Mouse (Mus musculus): ENCODE data around the gene Snrpa. TPM values are rescaled to one million over a fixed set of nuclear protein-coding genes. Genes with fewer than 3 reads are reported as not detected.

The Snrpa gene
- 3.3 TPM for polyA plus RNA-seq (2014; fragmentation: Illumina TruSeq; extraction: RNeasy Lipid Tissue Mini Kit (QIAGEN cat#74804); ENCODE audit: low read depth, low replicate concordance)

GRCm38 (mm10) chr7:27195681-27196611, at the start of gene Snrpa, which contains the start of gene BC024978:
TSS of gene Snrpa (minus strand) at chr7:27196271.
TSS of gene BC024978 (plus strand) at chr7:27195781.

GRCm38 (mm10) chr7:27232781-27233281, 36.8 kb upstream of the Snrpa start, which contains the start of gene Coq8b:
TSS of gene Coq8b (plus strand) at chr7:27233023.

GRCm38 (mm10) chr7:27228281-27228821, 32.3 kb upstream of the Snrpa start, which contains the start of gene Itpkc:
TSS of gene Itpkc (minus strand) at chr7:27228661.

GRCm38 (mm10) chr7:27180837-27181695, 15.0 kb downstream of the Snrpa start, which contains the start of the genes Gm21983 and Mia:
TSS of gene Gm21983 (minus strand) at chr7:27181086.
TSS of gene Mia (minus strand) at chr7:27181157.

GRCm38 (mm10) chr7:27178324-27179216, 17.5 kb downstream of the Snrpa start, which contains the start of gene Rab4b:
TSS of gene Rab4b (minus strand) at chr7:27178896.

GRCm38 (mm10) chr7:27166614-27167474, 29.2 kb downstream of the Snrpa start, which contains the start of gene Egln2:
TSS of gene Egln2 (minus strand) at chr7:27166802.

GRCm38 (mm10) chr7:27153205-27153764, 42.8 kb downstream of the Snrpa start, which contains the start of gene Cyp2t4:
TSS of gene Cyp2t4 (plus strand) at chr7:27153714.

Other genes with a start within 250 kb of the Snrpa start
- gene Cyp2a12, start 167.2 kb downstream of the Snrpa start, polyA plus RNA-seq (2014; fragmentation: Illumina TruSeq; extraction: RNeasy Lipid Tissue Mini Kit (QIAGEN cat#74804); ENCODE audit: low read depth, low replicate concordance), result not detected
- 0.32 TPM for gene Cyp2f2, start 76.4 kb downstream of the Snrpa start, polyA plus RNA-seq (2014; fragmentation: Illumina TruSeq; extraction: RNeasy Lipid Tissue Mini Kit (QIAGEN cat#74804); ENCODE audit: low read depth, low replicate concordance)
- not detected for gene Cyp2t4, start 42.6 kb downstream of the Snrpa start, polyA plus RNA-seq (2014; fragmentation: Illumina TruSeq; extraction: RNeasy Lipid Tissue Mini Kit (QIAGEN cat#74804); ENCODE audit: low read depth, low replicate concordance)
- 1.0 TPM for gene Egln2, start 29.5 kb downstream of the Snrpa start, polyA plus RNA-seq (2014; fragmentation: Illumina TruSeq; extraction: RNeasy Lipid Tissue Mini Kit (QIAGEN cat#74804); ENCODE audit: low read depth, low replicate concordance)
- gene Rab4b, start 17.4 kb downstream of the Snrpa start, polyA plus RNA-seq (2014; fragmentation: Illumina TruSeq; extraction: RNeasy Lipid Tissue Mini Kit (QIAGEN cat#74804); ENCODE audit: low read depth, low replicate concordance), result 1.8 TPM
- gene Gm21983, start 15.2 kb downstream of the Snrpa start, polyA plus RNA-seq (2014; fragmentation: Illumina TruSeq; extraction: RNeasy Lipid Tissue Mini Kit (QIAGEN cat#74804); ENCODE audit: low read depth, low replicate concordance), result not detected
- not detected for gene Mia, start 15.1 kb downstream of the Snrpa start, polyA plus RNA-seq (2014; fragmentation: Illumina TruSeq; extraction: RNeasy Lipid Tissue Mini Kit (QIAGEN cat#74804); ENCODE audit: low read depth, low replicate concordance)
- 4.5 TPM for gene BC024978, start 490 bp downstream of the Snrpa start, polyA plus RNA-seq (2014; fragmentation: Illumina TruSeq; extraction: RNeasy Lipid Tissue Mini Kit (QIAGEN cat#74804); ENCODE audit: low read depth, low replicate concordance)
- gene Itpkc, start 32.4 kb upstream of the Snrpa start, polyA plus RNA-seq (2014; fragmentation: Illumina TruSeq; extraction: RNeasy Lipid Tissue Mini Kit (QIAGEN cat#74804); ENCODE audit: low read depth, low replicate concordance), result 0.40 TPM
- gene Coq8b, start 36.8 kb upstream of the Snrpa start, polyA plus RNA-seq (2014; fragmentation: Illumina TruSeq; extraction: RNeasy Lipid Tissue Mini Kit (QIAGEN cat#74804); ENCODE audit: low read depth, low replicate concordance), result 1.4 TPM
- 0.08 TPM for gene Numbl, start 62.2 kb upstream of the Snrpa start, polyA plus RNA-seq (2014; fragmentation: Illumina TruSeq; extraction: RNeasy Lipid Tissue Mini Kit (QIAGEN cat#74804); ENCODE audit: low read depth, low replicate concordance)
- gene Ltbp4, start 141.4 kb upstream of the Snrpa start, polyA plus RNA-seq (2014; fragmentation: Illumina TruSeq; extraction: RNeasy Lipid Tissue Mini Kit (QIAGEN cat#74804); ENCODE audit: low read depth, low replicate concordance), result not detected
- gene Shkbp1, start 159.7 kb upstream of the Snrpa start, polyA plus RNA-seq (2014; fragmentation: Illumina TruSeq; extraction: RNeasy Lipid Tissue Mini Kit (QIAGEN cat#74804); ENCODE audit: low read depth, low replicate concordance), result 0.57 TPM
- not detected for gene Gm20479, start 161.1 kb upstream of the Snrpa start, polyA plus RNA-seq (2014; fragmentation: Illumina TruSeq; extraction: RNeasy Lipid Tissue Mini Kit (QIAGEN cat#74804); ENCODE audit: low read depth, low replicate concordance)

Data from kidney, adult 10 weeks (tissue).